Mouse (Mus musculus): ENCODE results near the gene Prdm16.

- TF ChIP-seq POLR2A (IDR thresholded peaks at IDR 0.05; ENCODE audit: low read depth, low read length) (no peak), CTCF (IDR thresholded peaks at IDR 0.05; ENCODE audit: extremely low read depth, insufficient read depth, insufficient read length, insufficient replicate concordance) (no peak)
Measured at GRCm38 (mm10) chr4:154499701-154500523, 136.8 kb downstream of the Prdm16 start.
